Mouse (Mus musculus) kidney, adult 2 months (tissue): ENCODE data around the gene Coro7.

Experiments used
- CTCF ChIP-seq: fragments of 200-500 bp; conservative IDR thresholded peaks from 2 replicates; pipeline ENCODE4 v1.5.1; 2011; ENCODE audit warnings: low read depth, mild to moderate bottlenecking, control low read depth, low read length, moderate library complexity, mixed read lengths; ENCODE audit not compliant: insufficient read depth, insufficient read length
- POLR2A ChIP-seq: fragments of 200-500 bp; IDR thresholded peaks from one replicate; pipeline ENCODE4 v1.6.1; 2011; ENCODE audit warnings: low read depth, low read length, control low read depth

GRCm38 (mm10) chr16:4602189-4602588 is 77.4 kb downstream of the Coro7 start:
- peak; percentile 94 for TF ChIP-seq POLR2A
- TF ChIP-seq CTCF, result no peak
